Mouse (Mus musculus): ENCODE measurements around the gene Dyrk1b. TPM values are rescaled to one million over a fixed set of nuclear protein-coding genes. Genes with fewer than 3 reads are reported as not detected.

Gene Dyrk1b
- 10.0 and 11.1 TPM in 2 replicates for polyA plus RNA-seq (2015; fragmentation: Nextera tagmentation; extraction: Ambion mirVana)

DNA sequence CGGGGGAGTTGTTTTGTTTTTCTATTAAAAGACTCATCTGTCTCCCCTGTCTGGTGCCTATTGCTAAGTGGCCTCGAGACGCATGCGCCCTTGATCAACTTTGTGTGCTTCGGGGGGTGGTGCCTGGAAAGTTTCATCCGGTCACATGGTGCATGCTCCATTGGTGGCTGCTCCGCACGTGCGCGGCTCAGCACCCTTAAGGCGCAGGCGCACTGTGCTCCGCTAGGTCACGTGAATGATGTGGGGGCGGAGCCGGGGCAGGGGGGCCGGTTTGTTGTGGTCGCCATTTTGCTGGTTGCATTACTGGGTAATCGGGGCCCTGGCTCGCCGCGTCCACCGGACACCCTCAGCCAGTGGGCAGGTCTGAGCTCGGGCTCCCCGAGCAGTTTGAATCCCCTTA is at the start of gene Dyrk1b:
Gene Dyrk1b, plus strand, starts transcription at position 242 of the 400 bp plus-strand sequence.

GRCm38 (mm10) chr7:28169489-28170422 is 9.5 kb upstream of the Dyrk1b start, which contains the start of gene Fbl:
Gene Fbl, plus strand, starts transcription at chr7:28169710.

Other genes starting within 250 kb of the Dyrk1b start
- gene Zfp780b, start 200.3 kb upstream of the Dyrk1b start, polyA plus RNA-seq (2015; fragmentation: Nextera tagmentation; extraction: Ambion mirVana): 23.5 and 24.4 TPM in 2 replicates
- 2.2 and 3.3 TPM in 2 replicates for gene Zfp850, start 165.4 kb upstream of the Dyrk1b start, polyA plus RNA-seq (2015; fragmentation: Nextera tagmentation; extraction: Ambion mirVana)
- gene Psmc4, start 129.4 kb upstream of the Dyrk1b start, polyA plus RNA-seq (2015; fragmentation: Nextera tagmentation; extraction: Ambion mirVana): 242 and 253 TPM in 2 replicates
- gene Fcgbp, start 108.2 kb upstream of the Dyrk1b start, polyA plus RNA-seq (2015; fragmentation: Nextera tagmentation; extraction: Ambion mirVana): 0.98 and 1.0 TPM in 2 replicates
- 0.06 and 0.09 TPM in 2 replicates for gene 9530053A07Rik, start 50.0 kb upstream of the Dyrk1b start, polyA plus RNA-seq (2015; fragmentation: Nextera tagmentation; extraction: Ambion mirVana)
- 61.6 and 68.4 TPM in 2 replicates for gene Fbl, start 9.8 kb upstream of the Dyrk1b start, polyA plus RNA-seq (2015; fragmentation: Nextera tagmentation; extraction: Ambion mirVana)
- gene Eid2, start 88.4 kb downstream of the Dyrk1b start, polyA plus RNA-seq (2015; fragmentation: Nextera tagmentation; extraction: Ambion mirVana): 32.0 and 49.2 TPM in 2 replicates
- gene Eid2b, start 98.3 kb downstream of the Dyrk1b start, polyA plus RNA-seq (2015; fragmentation: Nextera tagmentation; extraction: Ambion mirVana): 43.2 and 45.7 TPM in 2 replicates
- gene Selenov, start 111.7 kb downstream of the Dyrk1b start, polyA plus RNA-seq (2015; fragmentation: Nextera tagmentation; extraction: Ambion mirVana): 5.1 and 6.7 TPM in 2 replicates
- 20.4 and 21.8 TPM in 2 replicates for gene Dll3, start 122.8 kb downstream of the Dyrk1b start, polyA plus RNA-seq (2015; fragmentation: Nextera tagmentation; extraction: Ambion mirVana)
- 109 and 129 TPM in 2 replicates for gene Timm50, start 132.6 kb downstream of the Dyrk1b start, polyA plus RNA-seq (2015; fragmentation: Nextera tagmentation; extraction: Ambion mirVana)
- gene Supt5, start 159.3 kb downstream of the Dyrk1b start, polyA plus RNA-seq (2015; fragmentation: Nextera tagmentation; extraction: Ambion mirVana): 64.4 and 73.7 TPM in 2 replicates
- 524 and 613 TPM in 2 replicates for gene Rps16, start 171.2 kb downstream of the Dyrk1b start, polyA plus RNA-seq (2015; fragmentation: Nextera tagmentation; extraction: Ambion mirVana)
- 10.8 and 13.7 TPM in 2 replicates for gene Plekhg2, start 193.1 kb downstream of the Dyrk1b start, polyA plus RNA-seq (2015; fragmentation: Nextera tagmentation; extraction: Ambion mirVana)
- gene Zfp36, start 200.8 kb downstream of the Dyrk1b start, polyA plus RNA-seq (2015; fragmentation: Nextera tagmentation; extraction: Ambion mirVana): 3.9 and 4.1 TPM in 2 replicates
- gene Med29, start 213.2 kb downstream of the Dyrk1b start, polyA plus RNA-seq (2015; fragmentation: Nextera tagmentation; extraction: Ambion mirVana): 48.8 and 49.0 TPM in 2 replicates
- 75.7 and 90.9 TPM in 2 replicates for gene Paf1, start 213.5 kb downstream of the Dyrk1b start, polyA plus RNA-seq (2015; fragmentation: Nextera tagmentation; extraction: Ambion mirVana)